Mouse (Mus musculus): Measurements from ENCODE around the gene Foxred1. TPM values are rescaled to one million over a fixed set of nuclear protein-coding genes. Genes with fewer than 3 reads are reported as not detected.

The Foxred1 gene
- polyA plus RNA-seq, 1 experiment, result 24.6 TPM

DNA sequence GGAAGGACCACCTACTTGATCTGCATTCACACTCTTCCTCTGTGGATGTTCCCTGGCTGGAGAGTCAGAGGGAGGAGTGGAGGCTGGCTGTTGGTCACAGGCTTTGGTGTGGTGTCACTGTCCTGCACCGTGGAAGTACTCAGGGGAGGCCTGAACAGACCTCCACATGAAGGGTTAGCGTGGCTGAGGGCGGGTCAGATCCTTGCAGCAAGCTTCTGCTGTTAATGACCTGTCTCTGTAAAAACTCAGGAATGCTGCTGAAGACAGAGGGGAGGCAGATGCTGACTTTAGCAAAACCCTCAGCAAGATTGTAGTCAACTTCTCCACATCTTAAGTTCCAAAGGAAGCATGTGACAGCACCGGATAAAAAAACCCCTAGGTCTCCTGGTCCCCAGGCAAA lies 54.0 kb downstream of the Foxred1 start:
- no peak overlapping the region for H3K4me3 ChIP-seq (ENCODE audit: insufficient read depth, low read length)
- no peak for TF ChIP-seq CTCF (IDR thresholded peaks at IDR 0.05; ENCODE audit: low read depth, low read length)
- TF ChIP-seq POLR2A (IDR thresholded peaks at IDR 0.05; ENCODE audit: borderline replicate concordance, low read depth, low read length), result no peak
- no peak overlapping the region for H3K27ac ChIP-seq (ENCODE audit: insufficient read depth, low read depth, low read length)
- H3K4me1 ChIP-seq (ENCODE audit: control insufficient read depth, insufficient read depth, low read length), result no peaks in the 10 kb centered on the region

GRCm38 (mm10) chr9:35156002-35156710 lies 54.7 kb downstream of the Foxred1 start:
- no peak for TF ChIP-seq POLR2A (IDR thresholded peaks at IDR 0.05; ENCODE audit: borderline replicate concordance, low read depth, low read length)
- TF ChIP-seq CTCF (IDR thresholded peaks at IDR 0.05; ENCODE audit: low read depth, low read length), result no peak
- Histone ChIP-seq H3K4me3 (ENCODE audit: insufficient read depth, low read length) (no peak overlapping the region), H3K27ac (ENCODE audit: insufficient read depth, low read depth, low read length) (no peak overlapping the region), H3K4me1 (ENCODE audit: control insufficient read depth, insufficient read depth, low read length) (no peaks in the 10 kb centered on the region)

Other genes with a start within 250 kb of the Foxred1 start
- gene St3gal4, start 91.8 kb downstream of the Foxred1 start, polyA plus RNA-seq (2012; ENCODE audit: insufficient read depth, insufficient read length, missing spikeins), result 36.0 and 37.0 TPM in 2 replicates
- 23.4 and 24.3 TPM in 2 replicates for gene Dcps, start 35.0 kb downstream of the Foxred1 start, polyA plus RNA-seq (2012; ENCODE audit: insufficient read depth, insufficient read length, missing spikeins)
- 57.1 and 67.5 TPM in 2 replicates for gene Srpr, start 10.9 kb downstream of the Foxred1 start, polyA plus RNA-seq (2012; ENCODE audit: insufficient read depth, insufficient read length, missing spikeins)
- 8.5 and 9.5 TPM in 2 replicates for gene Tirap, start 10.8 kb downstream of the Foxred1 start, polyA plus RNA-seq (2012; ENCODE audit: insufficient read depth, insufficient read length, missing spikeins)
- gene Fam118b, start 56.8 kb upstream of the Foxred1 start, polyA plus RNA-seq (2012; ENCODE audit: insufficient read depth, insufficient read length, missing spikeins), result 42.1 and 47.2 TPM in 2 replicates
- 23.9 and 24.3 TPM in 2 replicates for gene Rpusd4, start 56.8 kb upstream of the Foxred1 start, polyA plus RNA-seq (2012; ENCODE audit: insufficient read depth, insufficient read length, missing spikeins)
- gene Cdon, start 210.1 kb upstream of the Foxred1 start, polyA plus RNA-seq (2012; ENCODE audit: insufficient read depth, insufficient read length, missing spikeins), result 0.20 and 0.75 TPM in 2 replicates

All from bone marrow macrophage, adult 2 months (primary cell).